Mouse (Mus musculus) midbrain, embryonic 15.5 days (tissue): Measurements from ENCODE around the gene Egf. TPM values are rescaled to one million over a fixed set of nuclear protein-coding genes. Genes with fewer than 3 reads are reported as not detected.

Experiments used
- ATAC-seq: fragments of 200-750 bp; cut with Nextera tagmentation; replicated peaks from 2 replicates; pipeline ENCODE4 v1.8.0; 2017; ENCODE audit warnings: moderate TSS enrichment
- H3K27ac ChIP-seq: fragments of 300-500 bp; sonication (generic); 2 replicates; pipeline ENCODE4 v1.5.1; 2015; ENCODE audit warnings: mild to moderate bottlenecking, inconsistent platforms
- H3K27me3 ChIP-seq: fragments of 300-500 bp; sonication (generic); replicated peaks from 2 replicates; pipeline ENCODE4 v1.6.1; 2015; ENCODE audit warnings: inconsistent platforms
- H3K36me3 ChIP-seq: fragments of 300-500 bp; sonication (generic); replicated peaks from 2 replicates; pipeline ENCODE4 v1.6.1; 2015; ENCODE audit warnings: inconsistent platforms
- H3K4me1 ChIP-seq: fragments of 300-500 bp; sonication (generic); 2 replicates; pipeline ENCODE4 v1.6.1; 2015; ENCODE audit warnings: inconsistent platforms
- H3K4me2 ChIP-seq: fragments of 300-500 bp; sonication (generic); 2 replicates; pipeline ENCODE4 v1.6.1; 2015; ENCODE audit warnings: inconsistent platforms, mild to moderate bottlenecking, moderate library complexity
- H3K4me3 ChIP-seq: fragments of 300-500 bp; sonication (generic); 2 replicates; pipeline ENCODE4 v1.5.1; 2015; ENCODE audit warnings: mild to moderate bottlenecking, inconsistent platforms
- H3K9ac ChIP-seq: fragments of 300-500 bp; sonication (generic); 2 replicates; pipeline ENCODE4 v1.6.1; 2015; ENCODE audit warnings: mild to moderate bottlenecking, inconsistent platforms
- H3K9me3 ChIP-seq: fragments of 300-500 bp; sonication (generic); 2 replicates; pipeline ENCODE4 v1.6.1; 2016; ENCODE audit warnings: inconsistent platforms
- WGBS: fragments of 180-500 bp; shearing (Covaris S2); methylation state at CpG from one replicate; pipeline ENCODE4 v1.1.7; 2015; ENCODE audit warnings: mixed read lengths; 5-methylcytosine and 5-hydroxymethylcytosine counted together
- polyA plus RNA-seq: library from polyadenylated mRNA; unstranded; fragments of >200 nt; fragmentation: Nextera tagmentation; extraction: Ambion mirVana; gene quantifications from 2 replicates; pipeline ENCODE4 v1.2.1, GENCODE M21; 2015

Gene Egf
- polyA plus RNA-seq, 1 experiment from 2014 or later: 2.2 TPM

GRCm38 (mm10) chr3:129675923-129676322 is 79.2 kb downstream of the Egf start:
- 93% methylated on average over 7 of the region's 7 CpGs for WGBS
- ATAC-seq: no peak
- no peaks in the 10 kb centered on the region for H3K4me1 ChIP-seq
- no peak overlapping the region for H3K9ac ChIP-seq
- no peak overlapping the region for H3K4me2 ChIP-seq
- H3K27ac ChIP-seq: no peak overlapping the region
- no peaks in the 10 kb centered on the region for H3K27me3 ChIP-seq
- no peaks in the 10 kb centered on the region for H3K36me3 ChIP-seq
- no peaks in the 10 kb centered on the region for H3K9me3 ChIP-seq
- no peak overlapping the region for H3K4me3 ChIP-seq

- no peaks in the 10 kb centered on the region for H3K4me1 ChIP-seq
- no peaks in the 10 kb centered on the region for H3K9me3 ChIP-seq
- WGBS: 90% methylated on average over 1 of the region's 2 CpGs
- ATAC-seq: no peak
- no peak overlapping the region for H3K4me3 ChIP-seq
- no peak overlapping the region for H3K27ac ChIP-seq
- H3K27me3 ChIP-seq: no peaks in the 10 kb centered on the region
- no peaks in the 10 kb centered on the region for H3K36me3 ChIP-seq
- no peak overlapping the region for H3K9ac ChIP-seq
- H3K4me2 ChIP-seq: no peak overlapping the region
These were observed 91.2 kb downstream of the Egf start for GRCm38 (mm10) chr3:129663906-129664305.

DNA sequence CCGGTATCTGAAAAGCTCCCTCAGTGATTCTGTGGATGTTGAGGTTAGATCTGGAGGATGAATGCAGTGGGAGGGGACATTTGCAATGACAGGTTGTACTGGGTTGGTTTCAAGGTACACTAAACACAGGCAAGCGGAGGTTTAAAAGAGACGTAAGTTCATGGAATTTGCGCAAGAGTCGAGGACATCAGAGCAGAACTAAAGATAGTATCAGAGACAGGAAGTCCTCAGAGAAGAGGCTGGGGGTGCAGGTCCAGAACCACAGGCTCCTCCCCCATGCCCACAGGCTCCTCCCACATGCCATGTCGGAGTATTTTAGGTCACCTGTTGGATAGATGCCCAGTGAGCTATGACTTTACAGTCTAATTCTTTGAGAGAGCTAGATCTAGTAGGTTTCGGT is 96.3 kb downstream of the Egf start:
- H3K4me3 ChIP-seq: no peak overlapping the region
- 91% methylated on average over 7 of the region's 7 CpGs for WGBS
- no peaks in the 10 kb centered on the region for H3K36me3 ChIP-seq
- H3K9ac ChIP-seq: no peak overlapping the region
- no peaks in the 10 kb centered on the region for H3K9me3 ChIP-seq
- no peak for ATAC-seq
- no peaks in the 10 kb centered on the region for H3K27me3 ChIP-seq
- H3K4me1 ChIP-seq: no peaks in the 10 kb centered on the region
- no peak overlapping the region for H3K4me2 ChIP-seq
- H3K27ac ChIP-seq: no peak overlapping the region

GRCm38 (mm10) chr3:129657775-129658174 is 97.3 kb downstream of the Egf start:
- Histone ChIP-seq H3K4me1 (no peaks in the 10 kb centered on the region), H3K27me3 (no peaks in the 10 kb centered on the region), H3K9me3 (no peaks in the 10 kb centered on the region), H3K4me2 (no peak overlapping the region), H3K9ac (no peak overlapping the region), H3K4me3 (no peak overlapping the region), H3K36me3 (no peaks in the 10 kb centered on the region), H3K27ac (no peak overlapping the region)
- no peak for ATAC-seq
- 93% methylated on average over 11 of the region's 11 CpGs for WGBS

DNA sequence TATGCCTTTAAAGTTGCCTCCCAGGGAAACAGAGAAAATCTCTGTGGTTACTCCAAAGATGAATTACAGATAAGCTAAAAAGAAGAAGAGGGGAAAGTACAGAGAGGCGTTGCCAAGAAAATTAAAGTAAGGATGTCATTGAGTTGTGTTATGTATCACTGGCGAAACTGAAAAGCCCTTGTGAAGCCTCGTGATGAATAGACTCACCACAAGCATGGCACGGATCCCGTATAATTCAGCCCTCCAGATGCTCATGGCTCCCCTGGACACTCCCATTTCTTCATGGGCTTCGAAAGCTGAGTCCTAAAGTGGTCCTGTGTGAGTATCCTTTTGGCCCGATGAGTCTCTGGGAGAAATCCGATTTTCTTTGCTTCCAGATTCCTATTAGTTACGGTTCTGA is 97.9 kb downstream of the Egf start:
- Histone ChIP-seq H3K4me1 (no peaks in the 10 kb centered on the region), H3K4me3 (no peak overlapping the region), H3K9ac (no peak overlapping the region), H3K27me3 (no peaks in the 10 kb centered on the region), H3K36me3 (no peaks in the 10 kb centered on the region), H3K9me3 (no peaks in the 10 kb centered on the region), H3K27ac (no peak overlapping the region), H3K4me2 (no peak overlapping the region)
- ATAC-seq: no peak
- WGBS: 88% methylated on average over 9 of the region's 9 CpGs

GRCm38 (mm10) chr3:129656540-129656939 is 98.6 kb downstream of the Egf start:
- no peaks in the 10 kb centered on the region for H3K4me1 ChIP-seq
- H3K9me3 ChIP-seq: no peaks in the 10 kb centered on the region
- H3K27ac ChIP-seq: no peak overlapping the region
- H3K4me3 ChIP-seq: no peak overlapping the region
- 88% methylated on average over 4 of the region's 4 CpGs for WGBS
- H3K9ac ChIP-seq: no peak overlapping the region
- H3K36me3 ChIP-seq: no peaks in the 10 kb centered on the region
- H3K27me3 ChIP-seq: no peaks in the 10 kb centered on the region
- no peak overlapping the region for H3K4me2 ChIP-seq
- ATAC-seq: no peak

DNA sequence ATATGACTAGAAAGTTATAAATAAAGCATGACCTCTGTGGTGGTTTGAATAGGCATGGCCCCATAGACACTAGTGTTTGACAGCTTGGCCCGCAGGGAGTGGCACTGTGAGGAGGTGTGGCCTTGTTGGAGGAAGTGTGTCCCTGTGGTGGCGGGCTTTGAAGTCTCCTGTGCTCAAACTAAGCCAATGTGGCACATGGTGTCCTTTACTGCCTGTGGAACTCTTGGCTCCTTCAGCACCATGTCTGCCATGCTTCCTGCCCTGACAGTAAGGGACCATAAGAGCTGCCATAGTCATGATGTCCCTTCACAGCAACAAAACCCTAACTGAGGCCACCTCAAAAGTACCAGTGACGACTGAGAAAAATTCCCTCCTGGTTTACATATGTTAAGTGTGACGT is 102.6 kb downstream of the Egf start:
- H3K27me3 ChIP-seq: no peaks in the 10 kb centered on the region
- H3K36me3 ChIP-seq: no peaks in the 10 kb centered on the region
- H3K9me3 ChIP-seq: no peaks in the 10 kb centered on the region
- no peak overlapping the region for H3K9ac ChIP-seq
- H3K4me1 ChIP-seq: no peaks in the 10 kb centered on the region
- H3K27ac ChIP-seq: no peak overlapping the region
- no peak overlapping the region for H3K4me2 ChIP-seq
- whole genome bisulfite sequencing: 83% methylated on average over 4 of the region's 4 CpGs
- H3K4me3 ChIP-seq: no peak overlapping the region
- no peak for ATAC-seq

DNA sequence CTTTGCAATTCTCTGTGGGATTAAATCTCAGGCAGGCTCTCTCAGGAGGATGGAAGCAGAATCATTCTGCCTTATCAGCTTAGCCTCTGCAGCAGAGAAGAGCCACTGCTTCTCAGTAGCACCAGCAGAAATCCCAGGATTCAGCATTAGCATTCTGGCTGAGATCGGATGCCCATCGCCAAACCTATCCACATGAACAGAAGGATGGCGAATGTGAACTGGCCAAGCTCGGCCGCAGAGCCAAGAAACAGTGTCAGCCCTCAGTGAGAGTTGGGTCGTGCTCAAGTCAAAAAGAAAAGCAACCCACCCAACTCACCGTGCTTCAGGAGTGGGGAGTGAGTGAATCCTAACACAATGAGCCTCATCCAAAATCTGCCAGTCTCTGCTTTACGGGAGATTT is 103.4 kb downstream of the Egf start:
- no peak overlapping the region for H3K4me2 ChIP-seq
- H3K9ac ChIP-seq: no peak overlapping the region
- H3K27ac ChIP-seq: no peak overlapping the region
- H3K36me3 ChIP-seq: no peaks in the 10 kb centered on the region
- ATAC-seq: no peak
- 83% methylated on average over 8 of the region's 8 CpGs for WGBS
- H3K4me1 ChIP-seq: no peaks in the 10 kb centered on the region
- H3K9me3 ChIP-seq: no peaks in the 10 kb centered on the region
- no peaks in the 10 kb centered on the region for H3K27me3 ChIP-seq
- no peak overlapping the region for H3K4me3 ChIP-seq

- Histone ChIP-seq H3K9me3 (no peaks in the 10 kb centered on the region), H3K36me3 (no peaks in the 10 kb centered on the region), H3K27me3 (no peaks in the 10 kb centered on the region), H3K27ac (no peak overlapping the region), H3K4me1 (no peaks in the 10 kb centered on the region), H3K4me3 (no peak overlapping the region), H3K4me2 (no peak overlapping the region), H3K9ac (no peak overlapping the region)
- ATAC-seq: no peak
- WGBS: 8% methylated on average over 1 of the region's 1 CpGs
These were observed 104.2 kb downstream of the Egf start for GRCm38 (mm10) chr3:129650931-129651330.

DNA sequence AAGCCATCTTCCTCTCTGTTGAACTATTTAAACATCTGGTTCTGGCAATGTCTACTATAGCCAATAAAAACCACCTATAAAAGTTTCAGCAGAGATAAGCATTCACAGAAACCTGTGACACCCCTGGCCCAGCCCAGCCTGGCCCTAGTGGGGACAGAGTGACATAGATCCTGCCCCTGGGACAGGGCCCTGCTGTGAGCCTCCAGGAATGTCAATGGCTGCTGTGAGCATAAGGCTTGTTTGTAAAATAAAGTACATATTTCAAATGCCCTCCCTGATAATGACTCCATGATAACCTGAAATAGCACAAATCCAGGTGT is 104.9 kb downstream of the Egf start:
- no peaks in the 10 kb centered on the region for H3K9me3 ChIP-seq
- H3K4me3 ChIP-seq: no peak overlapping the region
- no peaks in the 10 kb centered on the region for H3K36me3 ChIP-seq
- no peak overlapping the region for H3K4me2 ChIP-seq
- no peak overlapping the region for H3K27ac ChIP-seq
- H3K4me1 ChIP-seq: no peaks in the 10 kb centered on the region
- ATAC-seq: no peak
- H3K9ac ChIP-seq: no peak overlapping the region
- no peaks in the 10 kb centered on the region for H3K27me3 ChIP-seq

DNA sequence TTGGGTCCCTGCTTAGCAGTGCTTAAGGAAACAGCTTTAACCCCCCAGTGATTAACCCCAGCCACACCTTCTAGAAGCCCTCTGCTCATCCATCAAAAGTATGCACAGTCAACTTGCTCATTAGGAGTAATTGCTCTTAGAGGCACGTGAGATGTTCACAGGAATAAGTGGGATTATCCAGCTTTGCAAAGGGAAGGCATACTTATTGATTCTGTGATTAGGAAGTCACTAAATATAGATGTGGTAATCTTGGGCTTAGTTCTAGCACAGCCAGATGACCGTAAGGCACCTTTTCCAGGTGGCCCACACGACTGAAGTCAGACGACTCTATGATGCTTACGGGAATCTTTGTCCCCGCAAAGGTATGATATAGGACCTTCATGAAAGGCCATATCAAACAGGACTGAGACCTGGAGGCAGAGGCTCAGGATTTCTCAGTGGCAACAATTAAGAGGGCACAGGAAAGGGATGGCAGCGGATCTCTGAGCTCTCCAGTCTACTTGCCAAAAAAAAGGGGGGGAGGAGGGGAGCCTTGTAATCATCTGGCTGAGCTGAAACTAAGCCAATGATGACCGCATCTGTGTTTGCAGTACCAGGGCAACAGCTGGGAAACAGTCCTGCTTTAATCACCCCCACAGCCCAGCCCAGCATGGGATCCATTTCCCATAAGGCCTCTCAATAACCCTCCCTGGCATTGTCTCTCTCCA is 105.4 kb downstream of the Egf start:
- Histone ChIP-seq H3K9ac (no peak overlapping the region), H3K4me3 (no peak overlapping the region), H3K27ac (no peak overlapping the region), H3K36me3 (no peaks in the 10 kb centered on the region), H3K27me3 (no peaks in the 10 kb centered on the region), H3K9me3 (no peaks in the 10 kb centered on the region), H3K4me2 (no peak overlapping the region), H3K4me1 (no peaks in the 10 kb centered on the region)
- 61% methylated on average over 8 of the region's 8 CpGs for WGBS
- 0 out of 2 replicates have a peak, but pooled peaks have one; percentile 28 for ATAC-seq

- no peak for ATAC-seq
- Histone ChIP-seq H3K4me1 (no peaks in the 10 kb centered on the region), H3K9me3 (no peaks in the 10 kb centered on the region), H3K4me2 (no peak overlapping the region), H3K4me3 (no peak overlapping the region), H3K9ac (no peak overlapping the region), H3K36me3 (no peaks in the 10 kb centered on the region), H3K27me3 (no peaks in the 10 kb centered on the region), H3K27ac (no peak overlapping the region)
- 88% methylated on average over 5 of the region's 5 CpGs for WGBS
These were observed 106.5 kb downstream of the Egf start for GRCm38 (mm10) chr3:129648598-129648997.

DNA sequence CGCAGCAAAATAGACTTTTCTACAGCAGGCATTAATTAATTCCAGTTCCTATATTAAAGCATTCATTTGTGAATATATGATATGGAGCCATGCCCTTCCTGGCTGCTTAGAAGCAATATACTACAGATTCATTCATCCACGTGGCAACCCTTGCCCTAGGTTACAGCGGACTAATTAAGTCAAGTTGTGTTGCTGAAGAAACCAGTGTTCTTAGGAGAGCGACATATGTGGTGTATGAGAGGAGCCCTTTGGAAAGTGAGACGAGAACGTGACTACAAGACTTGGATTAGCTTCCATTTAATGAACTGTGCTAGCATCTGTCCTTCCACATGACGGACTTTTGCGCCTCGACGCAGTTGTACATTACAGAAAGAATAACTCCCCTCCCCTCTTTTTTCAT is 107.8 kb downstream of the Egf start:
- 73% methylated on average over 10 of the region's 10 CpGs for WGBS
- Histone ChIP-seq H3K27ac (no peak overlapping the region), H3K9ac (no peak overlapping the region), H3K4me1 (no peaks in the 10 kb centered on the region), H3K27me3 (no peaks in the 10 kb centered on the region), H3K9me3 (no peaks in the 10 kb centered on the region), H3K4me2 (no peak overlapping the region), H3K4me3 (no peak overlapping the region), H3K36me3 (no peaks in the 10 kb centered on the region)
- ATAC-seq: peak; percentile 55
